Comparison of ENCODE assay signal across 16 mouse cellular contexts in the genomic region with DNA sequence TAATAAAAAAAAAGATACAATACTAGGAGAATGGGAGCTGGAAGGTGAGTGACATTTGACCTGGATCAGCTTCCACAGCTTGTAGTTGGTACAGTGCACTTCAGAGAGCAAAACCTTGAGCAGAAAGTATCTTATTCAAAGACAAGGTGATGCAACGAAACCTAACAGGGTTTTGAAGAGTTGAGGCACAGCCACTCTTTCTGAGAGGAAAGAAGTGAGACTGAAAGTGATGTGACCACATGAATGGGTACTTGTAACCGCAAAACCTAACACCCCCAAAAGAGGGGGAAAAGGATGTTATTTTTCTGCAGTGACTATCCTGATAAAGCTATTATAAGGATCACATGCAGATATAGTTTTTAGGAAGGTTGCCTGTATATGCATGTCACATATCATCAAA.
"Had no signal": no experiment of that assay in that cellular context is flagged by ENCODE, and none has a peak within 500 bp of the region (broad histone marks: within the 10 kb centered on the region; RNA-seq: fewer than 3 reads in every experiment).

No protein-coding gene starts in this region.

- H3K9ac ChIP-seq: neural tube, embryonic 13.5 days; neural tube, embryonic 15.5 days; stomach, embryonic 15.5 days had no signal

- H3K9me3 ChIP-seq: neural tube, embryonic 13.5 days; neural tube, embryonic 15.5 days; stomach, embryonic 15.5 days had no signal

- H3K4me3 ChIP-seq: neural tube, embryonic 13.5 days; neural tube, embryonic 15.5 days; stomach, embryonic 15.5 days had no signal

- H3K27ac ChIP-seq: neural tube, embryonic 13.5 days; neural tube, embryonic 15.5 days; stomach, embryonic 15.5 days; stomach, postnatal 0 days had no signal

- H3K4me1 ChIP-seq: neural tube, embryonic 13.5 days; neural tube, embryonic 15.5 days; stomach, embryonic 15.5 days had no signal

- H3K36me3 ChIP-seq: neural tube, embryonic 13.5 days; neural tube, embryonic 15.5 days; stomach, embryonic 15.5 days had no signal

- H3K4me2 ChIP-seq: neural tube, embryonic 13.5 days; neural tube, embryonic 15.5 days; stomach, embryonic 15.5 days had no signal

- H3K27me3 ChIP-seq: neural tube, embryonic 13.5 days; neural tube, embryonic 15.5 days; stomach, embryonic 15.5 days had no signal

- DNase-seq: retina, postnatal 1 day; right cerebral cortex, adult 18-20 months; right cerebral cortex, postnatal 14 days; right cerebral cortex, postnatal 25 days; right cerebral cortex, postnatal 4 days; spleen, adult 18-20 months; thymus, adult 18-20 months; thymus, adult 2 months; thymus, postnatal 14 days; thymus, postnatal 25 days; thymus, postnatal 36 days; thymus, postnatal 4 days had no signal
